Mouse (Mus musculus) G1E (cell line): ENCODE measurements around the gene Cwc22.

ENCODE experiments used
- CTCF ChIP-seq: IDR thresholded peaks from 2 replicates; pipeline ENCODE4 v1.5.1; 2012; ENCODE audit warnings: low read depth, low read length, inconsistent platforms, mixed read lengths
- GATA1 ChIP-seq: IDR thresholded peaks from 2 replicates; pipeline ENCODE4 v1.6.1; 2012; ENCODE audit warnings: borderline replicate concordance, low read length, inconsistent platforms, mixed read lengths
- GATA2 ChIP-seq: IDR thresholded peaks from 2 replicates; pipeline ENCODE4 v1.6.1; 2012; ENCODE audit warnings: low read depth, low read length, inconsistent platforms, borderline replicate concordance

DNA sequence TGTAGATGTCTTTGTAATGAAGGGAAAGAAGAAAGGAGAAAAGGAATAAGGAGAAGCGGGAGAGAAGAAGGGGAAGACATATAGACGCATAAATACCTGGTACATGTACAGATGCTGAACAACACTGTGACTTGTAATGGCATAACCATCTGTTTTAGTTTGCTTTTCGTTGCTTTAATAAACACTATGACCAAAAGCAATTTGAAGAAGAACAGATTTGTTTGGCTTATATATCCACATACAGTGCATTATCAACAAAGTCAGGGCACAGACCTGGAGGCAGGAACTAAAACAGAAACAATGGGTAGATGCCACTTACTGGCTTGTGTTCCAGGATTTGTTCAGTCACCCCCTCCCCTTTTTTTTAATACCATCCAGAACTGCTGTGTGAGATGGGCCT is 24.4 kb upstream of the Cwc22 start:
- TF ChIP-seq CTCF (no peak), GATA1 (no peak), GATA2 (no peak)
